Mouse (Mus musculus) heart, postnatal 0 days (tissue): ENCODE measurements around the gene Rab5c. TPM values are rescaled to one million over a fixed set of nuclear protein-coding genes. Genes with fewer than 3 reads are reported as not detected.

ENCODE experiments used
- ATAC-seq: fragments of 200-750 bp; cut with Nextera tagmentation; 2 replicates; pipeline ENCODE4 v1.8.0; 2017; ENCODE audit warnings: low read depth, moderate number of reproducible peaks, moderate library complexity; ENCODE audit not compliant: insufficient read depth
- DNase-seq: peaks from one replicate; pipeline ENCODE4 v3.0.0-alpha.2; 2016; ENCODE audit warnings: low spot score
- H3K27ac ChIP-seq: fragments of 300-500 bp; sonication (generic); 2 replicates; pipeline ENCODE4 v1.5.1; 2014; ENCODE audit warnings: low read depth, mild to moderate bottlenecking
- H3K27me3 ChIP-seq: fragments of 300-500 bp; sonication (generic); 2 replicates; pipeline ENCODE4 v1.6.1; 2014; ENCODE audit warnings: low read length, mixed read lengths; ENCODE audit not compliant: control insufficient read depth, insufficient read depth
- H3K36me3 ChIP-seq: fragments of 300-500 bp; sonication (generic); replicated peaks from 2 replicates; pipeline ENCODE4 v1.6.1; 2014; ENCODE audit warnings: low read length, mixed read lengths; ENCODE audit not compliant: control insufficient read depth, insufficient read depth
- H3K4me1 ChIP-seq: fragments of 300-500 bp; sonication (generic); 2 replicates; pipeline ENCODE4 v1.6.1; 2014; ENCODE audit warnings: antibody characterized with exemption; ENCODE audit not compliant: control insufficient read depth, insufficient read depth
- H3K4me2 ChIP-seq: fragments of 300-500 bp; sonication (generic); 2 replicates; pipeline ENCODE4 v1.6.1; 2014; ENCODE audit warnings: low read depth, mild to moderate bottlenecking, low read length, moderate library complexity
- H3K4me3 ChIP-seq: fragments of 300-500 bp; sonication (generic); 2 replicates; pipeline ENCODE4 v1.5.1; 2014; ENCODE audit warnings: low read depth, low read length
- H3K9ac ChIP-seq: fragments of 300-500 bp; sonication (generic); replicated peaks from 2 replicates; pipeline ENCODE4 v1.6.1; 2014; ENCODE audit warnings: low read depth, low read length, mixed read lengths
- H3K9me3 ChIP-seq: fragments of 300-500 bp; sonication (generic); replicated peaks from 2 replicates; pipeline ENCODE4 v1.6.1; 2016; ENCODE audit warnings: low read length; ENCODE audit not compliant: control insufficient read depth
- CTCF ChIP-seq: IDR thresholded peaks from 2 replicates; pipeline ENCODE4 v1.5.1; 2016; ENCODE audit warnings: antibody characterized with exemption, control low read depth, low read depth
- EP300 ChIP-seq: IDR thresholded peaks from 2 replicates; pipeline ENCODE4 v1.6.1; 2016; ENCODE audit warnings: antibody characterized with exemption, low read depth
- WGBS: fragments of 180-500 bp; shearing (Covaris S2); extraction: QIAGEN DNeasy Blood & Tissue Kit; methylation state at CpG from one replicate; pipeline ENCODE4 v1.1.7; 2014; 5-methylcytosine and 5-hydroxymethylcytosine counted together
- polyA plus RNA-seq: library from polyadenylated mRNA; unstranded; fragments of >200 nt; fragmentation: Nextera tagmentation; extraction: Ambion mirVana; gene quantifications from 2 replicates; pipeline ENCODE4 v1.2.1, GENCODE M21; 2015
- total RNA-seq: library from RNA; depleted of rRNA; stranded (reverse); fragments of >200 nt; gene quantifications from 2 replicates; pipeline ENCODE4 v1.2.3, GENCODE M21; 2014; ENCODE audit warnings: low replicate concordance

Gene Rab5c
- total and polyA plus RNA-seq, 2 experiments from 2014 or later: 11.0 to 117 TPM

- Histone ChIP-seq H3K4me1 (no peaks in the 10 kb centered on the region), H3K4me3 (no peak overlapping the region), H3K9ac (no peak overlapping the region), H3K9me3 (no peaks in the 10 kb centered on the region), H3K4me2 (peak overlapping the region; percentile 48), H3K27me3 (no peaks in the 10 kb centered on the region), H3K27ac (no peak overlapping the region), H3K36me3 (peaks cover 38% of the 10 kb centered on the region)
- WGBS: 56% methylated on average over 11 of the region's 11 CpGs
- DNase-seq (no peak), ATAC-seq (no peak)
- TF ChIP-seq EP300 (no peak), CTCF (no peak)
Observed at GRCm38 (mm10) chr11:100703366-100703765, 34.6 kb downstream of the Rab5c start.

- DNase-seq (no peak), ATAC-seq (no peak)
- 41% methylated on average over 7 of the region's 7 CpGs for WGBS
- H3K27me3 ChIP-seq: no peaks in the 10 kb centered on the region; the same call in 1 of the 2 replicates
- no peak overlapping the region for H3K9ac ChIP-seq
- H3K4me1 ChIP-seq: no peaks in the 10 kb centered on the region
- H3K4me2 ChIP-seq: peak overlapping the region; percentile 48
- H3K4me3 ChIP-seq: peak overlapping the region; percentile 22
- H3K9me3 ChIP-seq: no peaks in the 10 kb centered on the region
- no peak for TF ChIP-seq CTCF
- no peak for TF ChIP-seq EP300
- peaks cover 33% of the 10 kb centered on the region for H3K36me3 ChIP-seq
- no peak overlapping the region for H3K27ac ChIP-seq
Observed at GRCm38 (mm10) chr11:100702906-100703305, 35.1 kb downstream of the Rab5c start.

- Histone ChIP-seq H3K4me2 (peak overlapping the region; percentile 48), H3K36me3 (peaks cover 27% of the 10 kb centered on the region), H3K9ac (no peak overlapping the region), H3K4me1 (no peaks in the 10 kb centered on the region), H3K4me3 (peak overlapping the region; percentile 22), H3K27ac (no peak overlapping the region), H3K9me3 (no peaks in the 10 kb centered on the region), H3K27me3 (no peaks in the 10 kb centered on the region; the same call in 1 of the 2 replicates)
- 32% methylated on average over 19 of the region's 19 CpGs for WGBS
- peak; percentile 45; the same call in 1 of the 2 replicates for ATAC-seq
- DNase-seq: peak; percentile 86
- TF ChIP-seq EP300 (no peak), CTCF (peak; percentile 98)
Observed at GRCm38 (mm10) chr11:100702081-100702851, 35.7 kb downstream of the Rab5c start.

- Histone ChIP-seq H3K4me3 (0 out of 2 replicates have a peak overlapping the region, but pooled peaks have one; percentile 15), H3K9me3 (no peaks in the 10 kb centered on the region), H3K4me2 (peak overlapping the region; percentile 41; the same call in 1 of the 2 replicates), H3K4me1 (no peaks in the 10 kb centered on the region), H3K27ac (no peak overlapping the region), H3K36me3 (peaks cover 19% of the 10 kb centered on the region), H3K27me3 (no peaks in the 10 kb centered on the region; the same call in 1 of the 2 replicates), H3K9ac (no peak overlapping the region)
- DNase-seq (no peak), ATAC-seq (no peak)
- TF ChIP-seq CTCF (no peak), EP300 (no peak)
- WGBS: 8% methylated on average over 14 of the region's 14 CpGs
Observed at GRCm38 (mm10) chr11:100701301-100701700, 36.7 kb downstream of the Rab5c start.

GRCm38 (mm10) chr11:100700710-100701109 lies 37.3 kb downstream of the Rab5c start:
- Histone ChIP-seq H3K4me1 (no peaks in the 10 kb centered on the region), H3K36me3 (peaks cover 13% of the 10 kb centered on the region), H3K9ac (no peak overlapping the region), H3K27ac (no peak overlapping the region), H3K4me3 (no peak overlapping the region), H3K9me3 (no peaks in the 10 kb centered on the region), H3K27me3 (no peaks in the 10 kb centered on the region; the same call in 1 of the 2 replicates), H3K4me2 (peak overlapping the region; percentile 41; the same call in 1 of the 2 replicates)
- TF ChIP-seq CTCF (no peak), EP300 (no peak)
- ATAC-seq: no peak
- 77% methylated on average over 3 of the region's 3 CpGs for WGBS
- DNase-seq: no peak
